Mouse (Mus musculus) testis, adult 2 months (tissue): ENCODE data around the gene Hmgb3.

Source experiments
- CTCF ChIP-seq: fragments of 200-500 bp; IDR thresholded peaks from 2 replicates; pipeline ENCODE4 v1.5.1; 2012; ENCODE audit warnings: low read depth, mild to moderate bottlenecking, inconsistent platforms, low read length, moderate library complexity; ENCODE audit not compliant: control insufficient read depth, insufficient read depth, insufficient replicate concordance
- POLR2A ChIP-seq: fragments of 200-500 bp; IDR thresholded peaks from 2 replicates; pipeline ENCODE4 v1.6.1; 2012; ENCODE audit warnings: low read depth, mild to moderate bottlenecking, inconsistent platforms, low read length, moderate library complexity; ENCODE audit not compliant: control insufficient read depth

DNA sequence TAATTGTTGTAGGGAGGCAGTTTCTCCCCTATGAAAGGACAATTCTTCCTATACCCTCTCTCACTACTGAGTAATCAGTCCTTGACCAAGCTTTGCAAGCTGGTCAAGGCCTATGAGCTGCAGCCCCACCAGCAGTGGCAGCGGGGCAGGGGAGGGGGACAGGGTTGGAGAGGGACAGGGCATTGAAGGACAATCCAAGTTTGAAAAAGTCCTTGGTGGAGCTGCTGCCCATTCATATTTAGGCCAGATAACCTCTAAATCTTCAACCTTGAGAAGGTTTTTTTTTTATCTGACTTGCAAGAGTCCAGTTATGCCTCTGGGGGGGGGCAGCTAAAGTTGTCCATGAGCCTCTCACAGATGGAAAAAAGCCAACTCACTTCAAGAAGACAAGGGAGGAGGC, 28.3 kb upstream of the Hmgb3 start:
- TF ChIP-seq CTCF (no peak), POLR2A (no peak)
